Mouse (Mus musculus): ENCODE results near the gene Prlhr.

Prlhr gene

GRCm38 (mm10) chr19:60417611-60418010 is 50.5 kb downstream of the Prlhr start:
- no peak for DNase-seq

All from thymus, postnatal 36 days (tissue).